Mouse (Mus musculus) left cerebral cortex, postnatal 10 days (tissue): ENCODE measurements around the gene Nup188. TPM values are rescaled to one million over a fixed set of nuclear protein-coding genes. Genes with fewer than 3 reads are reported as not detected.

Source experiments
- DNase-seq, 2 experiments: peaks; one replicate each; pipeline ENCODE4 v3.0.0; 2021 to 2022; ENCODE audit warnings: low spot score in 2 of 2, mixed read lengths in 1 of 2; ENCODE audit errors: extremely low spot score in 1 of 2
- intact Hi-C: fragments of 180-260 bp; cut with DNase I; formaldehyde crosslinking; loops from one replicate; pipeline ENCODE4 v1.15.1; 2025
- total RNA-seq, 2 experiments: library from RNA; stranded (reverse); gene quantifications; 2 replicates each; pipeline ENCODE4 v1.2.3; 2021

Nup188 gene
- total RNA-seq, 2 experiments from 2014 or later = 23.7 to 23.9 TPM

- intact Hi-C loops = no loop called here
- peak; percentile 99 for DNase-seq
Observed at GRCm38 (mm10) chr2:30363773-30364650, 77.8 kb downstream of the Nup188 start, which contains the start of gene Miga2. Gene Miga2 (plus strand): TSS chr2:30364233.

- DNase-seq = no peak
- intact Hi-C loops = no loop called here
Observed at GRCm38 (mm10) chr2:30365281-30366069, 79.3 kb downstream of the Nup188 start.

- intact Hi-C loops = no loop called here
- peak in 1 of 2 experiments; percentile 54 for DNase-seq
Observed at GRCm38 (mm10) chr2:30366203-30366602, 80.0 kb downstream of the Nup188 start.

GRCm38 (mm10) chr2:30371544-30371943 lies 85.3 kb downstream of the Nup188 start:
- intact Hi-C loops = no loop called here
- DNase-seq = no peak

- intact Hi-C loops = no loop called here
- DNase-seq = no peak
Observed at GRCm38 (mm10) chr2:30372726-30373125, 86.5 kb downstream of the Nup188 start.

GRCm38 (mm10) chr2:30375893-30376292 lies 89.7 kb downstream of the Nup188 start:
- intact Hi-C loops = no loop called here
- DNase-seq = no peak

- intact Hi-C loops = no loop called here
- no peak for DNase-seq
Observed at GRCm38 (mm10) chr2:30377721-30378120, 91.5 kb downstream of the Nup188 start.

- intact Hi-C loops = no loop called here
- no peak for DNase-seq
Observed at GRCm38 (mm10) chr2:30379307-30379706, 93.1 kb downstream of the Nup188 start.

GRCm38 (mm10) chr2:30380564-30381376 lies 94.6 kb downstream of the Nup188 start:
- intact Hi-C loops = no loop called here
- DNase-seq = no peak

GRCm38 (mm10) chr2:30381377-30381725 lies 95.2 kb downstream of the Nup188 start:
- no peak for DNase-seq
- intact Hi-C loops = no loop called here

- intact Hi-C loops = no loop called here
- no peak for DNase-seq
Observed at GRCm38 (mm10) chr2:30384814-30385213, 98.6 kb downstream of the Nup188 start.

- intact Hi-C loops = no loop called here
- DNase-seq = no peak
Observed at GRCm38 (mm10) chr2:30385591-30385990, 99.4 kb downstream of the Nup188 start.

GRCm38 (mm10) chr2:30386913-30387312 lies 100.7 kb downstream of the Nup188 start:
- DNase-seq = no peak
- intact Hi-C loops = no loop called here

- no peak for DNase-seq
- intact Hi-C loops = no loop called here
Observed at GRCm38 (mm10) chr2:30389000-30389399, 102.8 kb downstream of the Nup188 start.

GRCm38 (mm10) chr2:30392114-30392576 lies 105.9 kb downstream of the Nup188 start, which contains the start of gene Dolpp1:
Gene Dolpp1 (plus strand): TSS chr2:30392254.
- peak; percentile 99 for DNase-seq
- intact Hi-C loops = no loop called here

- intact Hi-C loops = no loop called here
Observed at GRCm38 (mm10) chr2:30392577-30393369, 106.6 kb downstream of the Nup188 start.

GRCm38 (mm10) chr2:30393370-30393656 lies 107.1 kb downstream of the Nup188 start:
- DNase-seq = no peak
- intact Hi-C loops = no loop called here

More at GRCm38 (mm10) chr2:30392577-30393369, 106.6 kb downstream of the Nup188 start:
- DNase-seq = peak in 1 of 2 experiments; percentile 91
